Mouse (Mus musculus) gonadal fat pad, adult 2 months (tissue): ENCODE measurements at regions not wholly inside any gene's neighbourhood (a gene's known extent, or its start where the extent isn't known, plus 50 kb on each side); places are given as distances from the start of the nearest gene placed in this dataset.

Source experiments
- DNase-seq: peaks from one replicate; pipeline ENCODE4 v3.0.0-alpha.2; 2012; ENCODE audit warnings: low read depth

DNA sequence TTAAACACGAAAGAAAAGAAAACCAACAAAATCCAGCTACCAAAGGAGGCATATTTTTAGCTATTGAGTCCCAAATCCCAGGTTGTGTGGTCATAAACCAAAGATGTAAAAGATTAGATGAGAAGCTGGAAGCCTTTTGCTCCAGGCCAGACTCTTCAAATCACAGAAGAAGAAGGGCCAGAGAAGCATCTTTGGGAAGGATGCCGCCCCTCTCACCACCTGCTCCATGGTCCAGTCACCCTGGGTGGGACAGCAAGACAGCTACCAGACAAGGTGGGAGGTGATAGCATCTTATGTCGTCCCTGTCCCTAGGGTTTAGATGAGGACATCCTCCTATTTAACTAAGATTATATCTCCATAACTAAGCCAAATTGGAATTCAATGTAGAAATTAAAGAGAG, 95.1 kb upstream of the Myocd start:
- DNase-seq: no peak

DNA sequence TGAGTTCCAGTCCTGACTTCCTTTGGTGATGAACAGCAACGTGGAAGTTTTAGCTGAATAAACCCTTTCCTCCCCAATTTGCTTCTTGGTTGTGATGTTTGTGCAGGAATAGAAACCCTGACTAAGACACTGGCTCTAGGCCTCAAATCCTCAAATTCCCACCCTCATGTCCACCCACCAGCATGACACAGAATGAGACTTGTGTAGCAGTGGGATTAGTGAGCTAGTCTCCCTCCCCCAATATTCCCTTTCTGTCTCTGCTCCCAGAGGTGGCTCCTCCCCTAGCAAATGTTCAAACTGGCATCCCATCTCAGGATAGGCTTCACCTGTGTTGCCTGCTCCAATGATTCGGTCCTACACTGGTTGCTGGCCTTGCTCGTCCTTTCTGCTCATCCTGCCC, 94.1 kb upstream of the Myocd start:
- DNase-seq: no peak

DNA sequence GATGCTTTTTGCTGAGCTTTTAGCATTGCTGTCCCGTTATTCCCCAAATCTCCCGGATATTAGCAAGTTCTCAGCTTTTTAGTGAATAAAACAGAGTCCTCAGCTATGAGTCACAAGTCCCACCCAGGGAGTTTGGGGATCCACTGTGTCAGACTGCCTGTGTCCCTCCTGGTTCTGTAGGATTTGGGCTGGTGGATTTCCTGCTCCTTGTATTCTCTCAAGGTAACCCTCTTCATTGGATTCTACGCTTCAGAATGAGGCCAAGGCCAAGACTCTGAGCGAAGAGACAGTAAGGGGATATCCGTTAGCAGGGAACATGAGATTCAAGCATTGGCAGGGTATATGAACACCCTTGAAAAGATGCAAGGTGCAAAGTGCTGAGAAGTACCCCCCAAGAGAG, 90.9 kb upstream of the Myocd start:
- no peak for DNase-seq

DNA sequence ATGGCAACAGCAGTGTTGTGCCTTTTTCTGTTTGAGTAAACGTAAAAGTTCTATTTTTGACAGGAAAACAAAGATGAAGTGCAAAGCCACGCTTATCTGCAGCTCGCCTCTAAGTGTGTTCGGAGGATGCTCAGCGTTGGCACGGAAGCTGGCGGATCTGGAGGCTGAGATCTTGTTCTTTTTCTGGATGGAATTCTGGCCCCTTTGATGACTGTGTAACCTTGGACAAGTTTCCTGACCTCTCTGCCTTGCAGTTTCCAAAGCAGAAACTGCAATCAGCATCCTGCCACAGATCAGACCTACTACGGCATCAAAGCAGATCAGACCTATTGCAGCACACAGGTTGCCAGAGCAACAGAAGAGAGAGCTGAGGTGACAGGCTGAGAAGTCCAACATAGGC, 89.1 kb upstream of the Myocd start:
- no peak for DNase-seq

DNA sequence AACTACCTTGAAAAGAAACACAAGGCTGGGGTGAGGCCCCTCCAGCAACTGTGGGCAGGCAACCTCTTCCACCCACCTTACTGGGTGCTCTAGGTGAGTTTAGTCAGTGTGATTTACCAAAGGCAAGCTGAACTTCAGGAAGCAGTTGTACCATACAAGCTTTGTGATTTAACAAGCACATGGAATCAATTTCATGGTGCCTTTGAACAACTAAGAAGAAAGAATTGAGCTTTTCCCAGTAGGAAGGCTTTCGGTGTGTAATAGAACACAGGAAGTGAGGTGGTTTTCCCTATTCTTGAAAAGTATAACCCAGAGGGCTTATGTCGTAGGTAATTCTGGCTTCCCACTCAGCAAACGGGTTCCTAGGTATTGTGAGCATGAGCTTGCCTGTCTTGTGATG, 82.7 kb upstream of the Myocd start:
- DNase-seq: no peak

DNA sequence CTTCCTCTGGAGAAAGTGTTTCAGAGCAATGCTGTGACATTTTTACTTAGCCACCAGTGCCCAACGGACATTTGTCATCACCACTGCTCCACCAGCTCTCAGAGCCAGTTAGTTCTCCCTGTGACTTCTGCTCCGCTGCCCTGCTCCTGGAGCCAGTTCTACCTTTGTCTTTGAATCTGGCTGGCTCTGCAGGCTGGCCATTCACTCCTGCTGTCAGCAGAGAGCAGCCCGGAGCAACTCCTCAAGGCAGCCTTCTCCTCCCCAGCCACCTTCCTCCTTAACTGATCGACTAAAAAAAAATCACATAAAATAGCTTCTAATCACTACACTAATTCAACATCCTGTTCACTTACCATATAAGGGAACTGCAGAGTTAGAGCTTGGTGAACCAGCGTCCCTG, 79.2 kb upstream of the Myocd start:
- no peak for DNase-seq

DNA sequence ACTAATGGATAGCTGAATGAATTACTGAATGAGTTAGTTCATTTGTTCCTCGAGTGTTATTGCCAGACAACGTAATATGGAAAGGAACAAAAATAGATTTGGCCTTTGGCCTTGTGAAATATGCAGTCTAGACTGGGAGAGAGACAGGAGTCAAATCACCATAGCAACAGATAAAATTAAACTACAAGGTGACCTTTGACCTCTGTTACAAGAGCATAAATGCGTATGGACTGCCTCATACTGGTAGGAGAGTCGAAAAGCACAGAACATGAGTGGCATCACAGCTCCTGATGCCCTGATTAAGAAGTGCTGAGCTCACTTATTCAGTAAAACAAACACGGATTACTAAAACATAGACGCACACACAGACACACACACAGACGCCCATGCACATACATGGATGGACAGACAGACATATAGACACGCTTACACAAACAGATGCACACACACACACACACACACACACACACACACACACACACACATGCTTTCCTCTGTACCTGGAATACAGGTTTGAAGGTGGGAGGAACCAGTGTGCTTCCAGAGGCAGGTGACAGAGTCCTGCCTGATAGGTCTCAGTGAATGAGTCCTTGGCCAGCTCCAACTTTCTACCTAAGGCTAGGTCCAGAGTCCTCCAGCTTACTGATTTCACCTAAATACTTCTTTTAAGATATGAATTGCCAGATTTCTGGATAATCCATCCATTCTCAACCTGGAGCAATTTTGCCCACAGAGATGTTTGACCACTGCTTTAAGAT, 72.1 kb upstream of the Myocd start:
- DNase-seq: no peak

DNA sequence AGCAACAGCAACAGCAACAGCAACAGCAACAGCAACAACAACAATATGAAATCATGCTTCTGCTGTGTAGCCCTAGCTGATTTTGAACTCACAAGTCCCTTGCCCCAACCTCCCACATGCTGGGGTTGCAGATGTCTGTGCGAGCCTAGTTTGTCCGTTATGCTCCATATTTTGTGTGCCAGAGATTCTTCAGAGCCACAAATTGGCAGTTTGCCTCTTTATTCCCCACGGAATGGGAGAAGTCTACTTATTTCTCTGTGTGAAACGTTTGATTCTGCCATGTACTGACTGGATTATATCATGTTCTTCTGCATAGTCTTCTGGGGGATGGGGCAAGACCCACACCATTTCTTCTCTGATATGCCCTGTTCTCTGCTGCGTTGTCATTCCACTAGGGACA, 64.5 kb upstream of the Myocd start:
- no peak for DNase-seq

DNA sequence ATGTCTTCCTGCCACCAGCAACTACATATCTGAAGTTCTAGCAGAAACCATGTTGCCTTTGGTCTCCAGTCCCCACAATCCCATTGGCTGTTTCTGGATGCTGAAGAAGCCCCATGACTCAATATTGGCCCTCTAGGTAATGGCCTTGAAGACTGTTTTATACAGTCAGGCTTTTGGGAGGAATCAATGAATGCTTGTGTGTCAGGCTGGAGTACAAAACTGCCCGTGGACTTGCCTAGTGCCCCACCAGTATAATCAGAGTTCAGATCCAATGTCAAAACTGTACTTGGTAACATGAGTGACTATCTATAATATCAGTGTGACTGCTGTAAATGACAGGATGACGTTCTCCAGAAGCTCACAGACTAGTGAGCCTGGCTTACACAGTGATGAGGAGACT, 63.3 kb upstream of the Myocd start:
- DNase-seq: no peak

DNA sequence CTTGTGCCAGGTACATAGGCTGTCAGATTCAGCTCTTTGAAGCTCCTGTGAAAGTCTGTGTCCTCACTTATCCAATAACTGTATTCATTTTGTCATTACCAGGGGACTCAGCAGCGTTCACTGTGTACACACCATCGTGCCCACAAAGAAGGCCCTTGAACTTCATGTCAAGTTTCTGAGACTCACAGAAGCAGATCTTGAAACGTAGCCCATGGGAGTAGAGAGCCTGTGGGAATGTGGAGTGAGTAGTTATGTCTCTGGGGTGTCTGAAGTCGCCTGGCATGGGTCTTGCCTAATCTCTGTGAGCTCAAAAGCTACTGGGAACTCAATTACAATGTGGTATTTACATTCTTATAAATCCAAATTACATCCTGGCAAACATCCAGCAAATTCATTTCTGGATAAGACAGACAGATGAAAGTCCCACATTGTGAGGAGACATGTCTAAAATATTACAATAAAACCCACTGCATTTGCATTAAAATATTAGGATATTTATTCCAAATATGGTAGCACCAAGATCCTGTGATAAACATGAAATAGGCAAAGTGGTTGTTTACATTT, 53.2 kb upstream of the Myocd start:
- no peak for DNase-seq
